Mouse (Mus musculus) CH12.LX (cell line): ENCODE results near the gene Lrrfip1. TPM values are rescaled to one million over a fixed set of nuclear protein-coding genes. Genes with fewer than 3 reads are reported as not detected.

Experiments used
- DNase-seq: peaks from one replicate; pipeline ENCODE4 v3.0.0-alpha.2; 2013; ENCODE audit errors: extremely low read depth
- H3K27ac ChIP-seq: 2 replicates; pipeline ENCODE4 v1.5.1; 2012; ENCODE audit warnings: low read depth, mild to moderate bottlenecking, control low read depth, moderate library complexity; ENCODE audit not compliant: insufficient read depth
- H3K27me3 ChIP-seq: replicated peaks from 2 replicates; pipeline ENCODE3; 2012; ENCODE audit warnings: inconsistent platforms
- H3K36me3 ChIP-seq, 2 experiments: replicated peaks in 1 of 2; 2 replicates each; pipeline versions ENCODE3 to v1.6.1; 2012; ENCODE audit warnings: inconsistent platforms in 1 of 2, low read length in 1 of 2, mild to moderate bottlenecking in 1 of 2, mixed read lengths in 1 of 2, moderate library complexity in 1 of 2; ENCODE audit not compliant: control insufficient read depth in 1 of 2, insufficient read depth in 1 of 2
- H3K4me1 ChIP-seq, 2 experiments: 2 replicates each; pipeline ENCODE4 v1.6.1; 2012; ENCODE audit warnings: inconsistent platforms in 1 of 2, moderate library complexity in 1 of 2; ENCODE audit not compliant: insufficient read depth in 2 of 2, control insufficient read depth in 1 of 2
- H3K4me2 ChIP-seq: 2 replicates; pipeline ENCODE4 v1.6.1; 2012; ENCODE audit warnings: low read depth, mild to moderate bottlenecking, control low read depth; ENCODE audit not compliant: poor library complexity, insufficient read depth, severe bottlenecking
- H3K4me3 ChIP-seq, 3 experiments: fragments of 150-350 bp in 1 of 3; sonication (generic) in 1 of 3; replicated peaks in 1 of 3; 2 replicates each; pipeline versions ENCODE3 to v1.5.1; 2011 to 2012; ENCODE audit warnings: low read depth in 2 of 3, low read length in 2 of 3, mild to moderate bottlenecking in 2 of 3, moderate library complexity in 2 of 3, control low read depth in 1 of 3, improper control_type of control experiment in 1 of 3, inconsistent platforms in 1 of 3, mixed read lengths in 1 of 3; ENCODE audit not compliant: poor library complexity in 1 of 3
- H3K79me2 ChIP-seq: replicated peaks from 2 replicates; pipeline ENCODE4 v1.6.1; 2012; ENCODE audit warnings: mild to moderate bottlenecking, moderate library complexity; ENCODE audit not compliant: control insufficient read depth, poor library complexity, insufficient read depth, severe bottlenecking; ENCODE audit errors: extremely low read depth
- H3K9ac ChIP-seq: 2 replicates; pipeline ENCODE4 v1.6.1; 2012; ENCODE audit warnings: low read depth, mild to moderate bottlenecking, control low read depth, moderate library complexity; ENCODE audit not compliant: insufficient read depth
- H3K9me3 ChIP-seq: replicated peaks from 2 replicates; pipeline ENCODE3; 2012; ENCODE audit warnings: low read length, inconsistent platforms, mixed read lengths
- CTCF ChIP-seq, 2 experiments: IDR thresholded peaks in 1 of 2; conservative IDR thresholded peaks in 1 of 2; 2 replicates each; pipeline ENCODE4 v1.5.1; 2011 to 2012; ENCODE audit warnings: low read depth in 2 of 2, low read length in 2 of 2, improper control_type of control experiment in 1 of 2, inconsistent platforms in 1 of 2, mild to moderate bottlenecking in 1 of 2, moderate library complexity in 1 of 2
- E2F4 ChIP-seq: IDR thresholded peaks from 2 replicates; pipeline ENCODE4 v1.6.1; 2011; ENCODE audit warnings: low read depth, low read length, improper control_type of control experiment; ENCODE audit not compliant: insufficient replicate concordance
- ELF1 ChIP-seq: IDR thresholded peaks from 2 replicates; pipeline ENCODE4 v1.6.1; 2014; ENCODE audit warnings: low read depth, mild to moderate bottlenecking, inconsistent platforms, low read length, improper control_type of control experiment
- EP300 ChIP-seq: IDR thresholded peaks from 2 replicates; pipeline ENCODE4 v1.6.1; 2011; ENCODE audit warnings: low read length, improper control_type of control experiment
- ETS1 ChIP-seq: conservative IDR thresholded peaks from 2 replicates; pipeline ENCODE4 v1.6.1; 2012; ENCODE audit warnings: low read depth, mild to moderate bottlenecking, inconsistent platforms, low read length, improper control_type of control experiment, moderate library complexity
- GABPA ChIP-seq: IDR thresholded peaks from 2 replicates; pipeline ENCODE4 v1.6.1; 2012; ENCODE audit warnings: low read depth, low read length, improper control_type of control experiment, inconsistent platforms; ENCODE audit not compliant: insufficient replicate concordance
- HCFC1 ChIP-seq: IDR thresholded peaks from 2 replicates; pipeline ENCODE4 v1.6.1; 2012; ENCODE audit warnings: low read depth, mild to moderate bottlenecking, inconsistent platforms, low read length, improper control_type of control experiment
- JUN ChIP-seq: IDR thresholded peaks from 2 replicates; pipeline ENCODE4 v1.6.1; 2011; ENCODE audit warnings: low read depth, mild to moderate bottlenecking, low read length, improper control_type of control experiment, moderate library complexity; ENCODE audit not compliant: insufficient read depth
- JUND ChIP-seq: conservative IDR thresholded peaks from 2 replicates; pipeline ENCODE4 v1.6.1; 2011; ENCODE audit warnings: low read depth, low read length, improper control_type of control experiment
- MAX ChIP-seq: IDR thresholded peaks from 2 replicates; pipeline ENCODE4 v1.6.1; 2011; ENCODE audit warnings: low read length, improper control_type of control experiment
- MAZ ChIP-seq: IDR thresholded peaks from 2 replicates; pipeline ENCODE4 v1.6.1; 2012; ENCODE audit warnings: low read depth, mild to moderate bottlenecking, inconsistent platforms, low read length, improper control_type of control experiment, moderate library complexity
- MEF2A ChIP-seq: IDR thresholded peaks from 2 replicates; pipeline ENCODE4 v1.6.1; 2014; ENCODE audit warnings: low read depth, mild to moderate bottlenecking, inconsistent platforms, low read length, improper control_type of control experiment, borderline replicate concordance
- MXI1 ChIP-seq: IDR thresholded peaks from 2 replicates; pipeline ENCODE4 v1.6.1; 2011; ENCODE audit warnings: mild to moderate bottlenecking, low read depth, low read length, improper control_type of control experiment
- MYC ChIP-seq: IDR thresholded peaks from 2 replicates; pipeline ENCODE4 v1.6.1; 2011; ENCODE audit warnings: low read depth, mild to moderate bottlenecking, improper control_type of control experiment, low read length
- NRF1 ChIP-seq: IDR thresholded peaks from 2 replicates; pipeline ENCODE4 v1.6.1; 2014; ENCODE audit warnings: low read depth, mild to moderate bottlenecking, inconsistent platforms, low read length, improper control_type of control experiment, moderate library complexity
- PAX5 ChIP-seq: IDR thresholded peaks from 2 replicates; pipeline ENCODE4 v1.6.1; 2012; ENCODE audit warnings: low read length, inconsistent platforms, mixed read lengths
- POLR2A ChIP-seq: IDR thresholded peaks from 2 replicates; pipeline ENCODE4 v1.6.1; 2011; ENCODE audit warnings: low read depth, mild to moderate bottlenecking, improper control_type of control experiment, low read length
- POLR2AphosphoS2 ChIP-seq: IDR thresholded peaks from 2 replicates; pipeline ENCODE4 v1.6.1; 2011; ENCODE audit warnings: low read depth, low read length, improper control_type of control experiment
- RAD21 ChIP-seq: IDR thresholded peaks from 2 replicates; pipeline ENCODE4 v1.6.1; 2011; ENCODE audit warnings: low read depth, mild to moderate bottlenecking, low read length, improper control_type of control experiment, moderate library complexity
- RCOR1 ChIP-seq: conservative IDR thresholded peaks from 2 replicates; pipeline ENCODE4 v1.6.1; 2012; ENCODE audit warnings: low read depth, mild to moderate bottlenecking, inconsistent platforms, low read length, improper control_type of control experiment
- SMC3 ChIP-seq: IDR thresholded peaks from 2 replicates; pipeline ENCODE4 v1.6.1; 2011; ENCODE audit warnings: low read depth, low read length, improper control_type of control experiment
- TCF12 ChIP-seq: IDR thresholded peaks from 2 replicates; pipeline ENCODE4 v1.6.1; 2014; ENCODE audit warnings: low read depth, mild to moderate bottlenecking, inconsistent platforms, low read length, improper control_type of control experiment
- UBTF ChIP-seq: IDR thresholded peaks from 2 replicates; pipeline ENCODE4 v1.6.1; 2012; ENCODE audit warnings: low read depth, mild to moderate bottlenecking, inconsistent platforms, low read length, improper control_type of control experiment, moderate library complexity
- USF1 ChIP-seq: IDR thresholded peaks from 2 replicates; pipeline ENCODE4 v1.6.1; 2014; ENCODE audit warnings: low read depth, mild to moderate bottlenecking, inconsistent platforms, low read length, improper control_type of control experiment
- USF2 ChIP-seq: conservative IDR thresholded peaks from 2 replicates; pipeline ENCODE4 v1.6.1; 2011; ENCODE audit warnings: low read depth, low read length, improper control_type of control experiment
- ZC3H11A ChIP-seq: IDR thresholded peaks from 2 replicates; pipeline ENCODE4 v1.6.1; 2012; ENCODE audit warnings: low read depth, mild to moderate bottlenecking, inconsistent platforms, low read length, improper control_type of control experiment
- dilution Hi-C: fragments of 300-500 bp; cut with MboI; formaldehyde crosslinking; loops from 2 replicates; pipeline ENCODE4 v1.14.3; 2020; ENCODE audit warnings: low sequenced_read_pairs; ENCODE audit not compliant: extremely low pct_unique_long_range_greater_than_20kb, extremely low pct_ligation_motif_present
- in situ Hi-C: fragments of 300-500 bp; cut with MboI; formaldehyde crosslinking; loops from 3 replicates; pipeline ENCODE4 v1.14.3; 2019; ENCODE audit warnings: low sequenced_read_pairs, low pct_ligation_motif_present, low pct_unique_long_range_greater_than_20kb, mixed read lengths
- polyA plus RNA-seq: library from polyadenylated mRNA; unstranded; fragments of >175 nt; gene quantifications from 2 replicates; pipeline ENCODE4 v1.2.1, GENCODE M21; 2012; ENCODE audit warnings: low read depth; ENCODE audit not compliant: insufficient read length
- total RNA-seq, 2 experiments: library from RNA; depleted of rRNA; stranded (reverse); fragments of 300-350 nt in 1 of 2; fragments of >200 nt in 1 of 2; gene quantifications; 2 replicates each; pipeline ENCODE4 v1.2.3; 2012 to 2014

Gene Lrrfip1
- total and polyA plus RNA-seq, 3 experiments, result 17.2 to 30.5 (median 19.1) TPM

DNA sequence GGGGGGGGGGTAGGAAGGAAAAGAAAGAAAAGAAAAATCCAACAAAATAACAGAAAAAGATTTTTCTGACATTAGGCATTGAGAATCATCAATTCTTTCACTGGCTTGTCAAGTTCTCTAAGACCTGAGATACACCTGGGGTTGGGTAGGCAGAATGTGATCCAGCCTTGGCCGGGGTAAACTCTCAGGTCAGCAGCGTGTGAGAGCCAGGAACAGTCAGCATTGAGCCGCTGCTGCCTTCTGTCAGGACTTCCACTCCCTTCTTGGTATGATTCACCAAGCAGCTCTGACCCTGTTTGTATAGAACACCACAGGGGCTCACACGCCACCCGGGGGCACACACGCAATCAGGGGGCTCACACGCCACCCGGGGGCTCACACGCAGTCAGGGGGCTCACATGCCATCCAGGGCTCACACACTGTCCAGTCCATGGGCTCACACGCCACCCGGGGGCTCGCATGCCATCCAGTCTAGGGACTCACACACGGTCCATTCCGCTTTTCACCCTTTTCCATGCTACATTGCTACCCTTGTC is 9.7 kb downstream of the Lrrfip1 start:
- DNase-seq, result no peak

DNA sequence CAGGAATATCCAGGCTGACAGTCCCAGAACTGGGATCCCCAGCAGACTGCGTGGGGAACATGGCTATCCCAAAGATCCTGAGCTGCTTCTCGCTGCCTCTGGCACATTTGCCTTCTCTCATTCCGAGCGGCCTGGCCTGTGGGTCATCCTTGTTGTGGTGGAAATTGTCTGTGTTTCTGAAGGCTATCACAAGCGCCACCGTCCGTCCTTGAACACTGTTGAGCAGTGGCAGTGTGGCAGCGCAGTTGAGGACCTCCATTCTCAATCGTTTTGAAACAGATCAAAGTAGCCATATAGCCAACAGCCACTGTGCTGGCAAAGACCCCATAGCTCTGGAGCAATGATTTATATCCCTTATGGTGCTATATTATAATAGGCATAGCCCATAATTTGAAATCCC is 10.2 kb downstream of the Lrrfip1 start:
- H3K4me2 ChIP-seq, result no peak overlapping the region
- H3K9ac ChIP-seq, result no peak overlapping the region
- no peaks in the 10 kb centered on the region for H3K79me2 ChIP-seq
- H3K27me3 ChIP-seq, result peaks cover 44% of the 10 kb centered on the region
- DNase-seq, result no peak
- TF ChIP-seq MAZ (no peak), POLR2AphosphoS2 (no peak), USF1 (no peak), RAD21 (no peak), TCF12 (no peak), E2F4 (no peak), UBTF (no peak), GABPA (no peak), POLR2A (no peak), MXI1 (no peak), MAX (no peak), CTCF (conservative IDR thresholded peaks at IDR 0.05 in 1 of 2, IDR thresholded peaks at IDR 0.05 in 1 of 2; ENCODE audit: low read depth in 2 of 2, low read length in 2 of 2) (no peak), ELF1 (no peak), MEF2A (no peak)
- no peak overlapping the region for H3K4me3 ChIP-seq
- H3K36me3 ChIP-seq, result no peaks in the 10 kb centered on the region
- no peaks in the 10 kb centered on the region for H3K4me1 ChIP-seq
- in situ Hi-C loops (no loop called here), dilution Hi-C loops (no loop called here)
- H3K9me3 ChIP-seq, result no peaks in the 10 kb centered on the region
- no peak overlapping the region for H3K27ac ChIP-seq

More for the DNA sequence above, 9.7 kb downstream of the Lrrfip1 start:
- H3K4me2 ChIP-seq, result no peak overlapping the region
- H3K9ac ChIP-seq, result no peak overlapping the region
- H3K4me1 ChIP-seq, result no peaks in the 10 kb centered on the region
- no peaks in the 10 kb centered on the region for H3K36me3 ChIP-seq
- dilution Hi-C loops, result no loop called here
- H3K4me3 ChIP-seq, result no peak overlapping the region
- H3K27me3 ChIP-seq, result peaks cover 40% of the 10 kb centered on the region
- TF ChIP-seq MAZ (no peak), JUN (no peak), GABPA (no peak), ELF1 (no peak), PAX5 (no peak), MYC (no peak), RCOR1 (no peak), USF2 (no peak), MXI1 (no peak), POLR2A (no peak), CTCF (conservative IDR thresholded peaks at IDR 0.05 in 1 of 2, IDR thresholded peaks at IDR 0.05 in 1 of 2; ENCODE audit: low read depth in 2 of 2, low read length in 2 of 2) (no peak), USF1 (no peak), ZC3H11A (no peak), HCFC1 (no peak), EP300 (no peak), SMC3 (no peak), RAD21 (no peak), ETS1 (no peak), NRF1 (no peak), JUND (no peak)
- in situ Hi-C loops, result no loop called here
- no peaks in the 10 kb centered on the region for H3K9me3 ChIP-seq
- no peaks in the 10 kb centered on the region for H3K79me2 ChIP-seq
- H3K27ac ChIP-seq, result no peak overlapping the region
